Mouse (Mus musculus) heart, embryonic 14.5 days (tissue): ENCODE results near the gene Gm17606. TPM values are rescaled to one million over a fixed set of nuclear protein-coding genes. Genes with fewer than 3 reads are reported as not detected.

Source experiments
- ATAC-seq: fragments of 200-750 bp; cut with Nextera tagmentation; 2 replicates; pipeline ENCODE4 v1.8.0; 2017; ENCODE audit warnings: low read depth, moderate TSS enrichment; ENCODE audit not compliant: insufficient number of reproducible peaks, insufficient read depth, low FRiP score
- H3K27ac ChIP-seq, 2 experiments: fragments of 200-500 bp in 1 of 2; fragments of 300-500 bp in 1 of 2; sonication (generic) in 1 of 2; replicated peaks in 1 of 2; 2 replicates each; pipeline ENCODE4 v1.5.1; 2012 to 2014; ENCODE audit warnings: low read depth in 2 of 2, low read length in 2 of 2, control low read depth in 1 of 2, mild to moderate bottlenecking in 1 of 2, mixed read lengths in 1 of 2; ENCODE audit not compliant: control insufficient read depth in 1 of 2, insufficient read depth in 1 of 2
- H3K27me3 ChIP-seq: fragments of 300-500 bp; sonication (generic); 2 replicates; pipeline ENCODE4 v1.6.1; 2014; ENCODE audit warnings: mild to moderate bottlenecking, low read length, control low read depth; ENCODE audit not compliant: control insufficient read depth, insufficient read depth
- H3K36me3 ChIP-seq: fragments of 300-500 bp; sonication (generic); 2 replicates; pipeline ENCODE4 v1.6.1; 2014; ENCODE audit warnings: mild to moderate bottlenecking, control low read depth, low read length, mixed read lengths; ENCODE audit not compliant: control insufficient read depth, insufficient read depth
- H3K4me1 ChIP-seq, 2 experiments: fragments of 200-500 bp in 1 of 2; fragments of 300-500 bp in 1 of 2; sonication (generic) in 1 of 2; 2 replicates each; pipeline ENCODE4 v1.6.1; 2012 to 2014; ENCODE audit warnings: low read length in 2 of 2, control low read depth in 1 of 2, mixed read lengths in 1 of 2; ENCODE audit not compliant: control insufficient read depth in 2 of 2, insufficient read depth in 2 of 2
- H3K4me2 ChIP-seq: fragments of 300-500 bp; sonication (generic); 2 replicates; pipeline ENCODE4 v1.6.1; 2014; ENCODE audit warnings: mild to moderate bottlenecking, low read length
- H3K4me3 ChIP-seq, 2 experiments: fragments of 200-500 bp in 1 of 2; fragments of 300-500 bp in 1 of 2; sonication (generic) in 1 of 2; 2 replicates each; pipeline ENCODE4 v1.5.1; 2012 to 2014; ENCODE audit warnings: low read length in 2 of 2, mild to moderate bottlenecking in 2 of 2, control low read depth in 1 of 2, low read depth in 1 of 2, moderate library complexity in 1 of 2; ENCODE audit not compliant: control insufficient read depth in 1 of 2, insufficient read depth in 1 of 2
- H3K9ac ChIP-seq: fragments of 300-500 bp; sonication (generic); 2 replicates; pipeline ENCODE4 v1.6.1; 2014; ENCODE audit warnings: mild to moderate bottlenecking, low read length
- H3K9me3 ChIP-seq: fragments of 300-500 bp; sonication (generic); 2 replicates; pipeline ENCODE4 v1.6.1; 2016; ENCODE audit warnings: low read length, control low read depth; ENCODE audit not compliant: control insufficient read depth
- WGBS: fragments of 180-500 bp; shearing (Covaris S2); extraction: QIAGEN DNeasy Blood & Tissue Kit; methylation state at CpG from one replicate; pipeline ENCODE4 v1.1.7; 2014; 5-methylcytosine and 5-hydroxymethylcytosine counted together
- polyA plus RNA-seq: library from polyadenylated mRNA; unstranded; fragments of >200 nt; fragmentation: Nextera tagmentation; extraction: Ambion mirVana; gene quantifications from 2 replicates; pipeline ENCODE4 v1.2.1, GENCODE M21; 2014

Gm17606 gene
- polyA plus RNA-seq, 1 experiment from 2014 or later: not detected

- H3K9me3 ChIP-seq: no peaks in the 10 kb centered on the region
- WGBS: 83% methylated on average over 10 of the region's 10 CpGs
- no peak overlapping the region for H3K4me3 ChIP-seq
- H3K4me1 ChIP-seq: no peaks in the 10 kb centered on the region
- H3K4me2 ChIP-seq: no peak overlapping the region
- no peak for ATAC-seq
- H3K36me3 ChIP-seq: peaks cover 97% of the 10 kb centered on the region
- no peak overlapping the region for H3K9ac ChIP-seq
- H3K27ac ChIP-seq: no peak overlapping the region
- H3K27me3 ChIP-seq: no peaks in the 10 kb centered on the region
Measured at GRCm38 (mm10) chr14:54664477-54665222, 23.9 kb downstream of the Gm17606 start.

- Histone ChIP-seq H3K9me3 (no peaks in the 10 kb centered on the region), H3K27ac (no peak overlapping the region), H3K4me1 (no peaks in the 10 kb centered on the region), H3K4me2 (no peak overlapping the region), H3K36me3 (peaks cover 89% of the 10 kb centered on the region), H3K4me3 (no peak overlapping the region), H3K27me3 (no peaks in the 10 kb centered on the region), H3K9ac (no peak overlapping the region)
- 81% methylated on average over 4 of the region's 4 CpGs for WGBS
- ATAC-seq: no peak
Measured at GRCm38 (mm10) chr14:54669381-54669780, 28.6 kb downstream of the Gm17606 start.

- Histone ChIP-seq H3K9ac (no peak overlapping the region), H3K4me2 (no peak overlapping the region), H3K27me3 (no peaks in the 10 kb centered on the region), H3K27ac (0 out of 4 replicates have a peak overlapping the region, but pooled peaks of 1 of the 2 experiments have one; percentile 14), H3K36me3 (peaks cover 90% of the 10 kb centered on the region), H3K9me3 (no peaks in the 10 kb centered on the region), H3K4me3 (no peak overlapping the region), H3K4me1 (no peaks in the 10 kb centered on the region)
- ATAC-seq: no peak
- 70% methylated on average over 2 of the region's 2 CpGs for WGBS
Measured at GRCm38 (mm10) chr14:54674317-54674716, 33.6 kb downstream of the Gm17606 start.

GRCm38 (mm10) chr14:54676290-54676689 is 35.5 kb downstream of the Gm17606 start:
- Histone ChIP-seq H3K27me3 (no peaks in the 10 kb centered on the region), H3K4me1 (no peaks in the 10 kb centered on the region), H3K36me3 (peaks cover 86% of the 10 kb centered on the region), H3K27ac (no peak overlapping the region), H3K4me2 (no peak overlapping the region), H3K9ac (no peak overlapping the region), H3K4me3 (no peak overlapping the region), H3K9me3 (no peaks in the 10 kb centered on the region)
- ATAC-seq: no peak
- 89% methylated on average over 5 of the region's 5 CpGs for WGBS

GRCm38 (mm10) chr14:54678657-54679304 is 38.0 kb downstream of the Gm17606 start:
- H3K27ac ChIP-seq: no peak overlapping the region
- H3K27me3 ChIP-seq: no peaks in the 10 kb centered on the region
- peaks cover 85% of the 10 kb centered on the region for H3K36me3 ChIP-seq
- no peak overlapping the region for H3K4me2 ChIP-seq
- H3K9ac ChIP-seq: no peak overlapping the region
- no peak overlapping the region for H3K4me3 ChIP-seq
- no peak for ATAC-seq
- no peaks in the 10 kb centered on the region for H3K9me3 ChIP-seq
- 87% methylated on average over 16 of the region's 16 CpGs for WGBS
- no peaks in the 10 kb centered on the region for H3K4me1 ChIP-seq

- Histone ChIP-seq H3K4me1 (peaks cover 0 to 8% of the 10 kb centered on the region in 2 experiments; a peak in 2 of 4 replicates), H3K9ac (no peak overlapping the region), H3K27ac (no peak overlapping the region), H3K36me3 (peaks cover 60% of the 10 kb centered on the region), H3K4me2 (no peak overlapping the region), H3K4me3 (no peak overlapping the region), H3K27me3 (no peaks in the 10 kb centered on the region), H3K9me3 (no peaks in the 10 kb centered on the region)
- no peak for ATAC-seq
- 86% methylated on average over 3 of the region's 3 CpGs for WGBS
Measured at GRCm38 (mm10) chr14:54682396-54682795, 41.6 kb downstream of the Gm17606 start.

GRCm38 (mm10) chr14:54685471-54685870 is 44.7 kb downstream of the Gm17606 start:
- peak overlapping the region; percentile 99 for H3K9ac ChIP-seq
- H3K4me3 ChIP-seq: peak overlapping the region; percentile 82 to 90
- no peaks in the 10 kb centered on the region for H3K27me3 ChIP-seq
- WGBS: 11% methylated on average over 8 of the region's 8 CpGs
- ATAC-seq: no peak
- H3K27ac ChIP-seq: peak overlapping the region; percentile 3 to 97; a peak in 2 of 4 replicates
- H3K4me1 ChIP-seq: peaks cover 0 to 16% of the 10 kb centered on the region in 2 experiments; a peak in 2 of 4 replicates
- peak overlapping the region; percentile 86 for H3K4me2 ChIP-seq
- H3K36me3 ChIP-seq: peaks cover 54% of the 10 kb centered on the region
- no peaks in the 10 kb centered on the region for H3K9me3 ChIP-seq
